29 mouse cellular contexts compared by ENCODE assay signal in genomic region chr2:163761402-163761801, GRCm38 (mm10). TPM values are rescaled to one million over a fixed set of nuclear protein-coding genes. Genes with fewer than 3 reads are reported as not detected.
DNase-seq lines count a peak whose midpoint lies in the region; ATAC-seq and TF ChIP-seq lines count a peak whose summit lies in the region.
"Had no signal": no experiment of that assay in that cellular context is flagged by ENCODE, and none has a peak within 500 bp of the region (broad histone marks: within the 10 kb centered on the region; RNA-seq: fewer than 3 reads in every experiment).

No protein-coding gene starts in this region.

- 86% methylated on average over 7 of the region's 7 CpGs for WGBS in liver, adult 2 months
- 83% methylated on average over 7 of the region's 7 CpGs for WGBS in forebrain, embryonic 13.5 days
- WGBS in stomach, postnatal 0 days = 87% methylated on average over 7 of the region's 7 CpGs

- DNase-seq in liver, adult 2 months (ENCODE audit: extremely low read depth, low read depth, low spot score) = peak; percentile 20
- no peak for DNase-seq in liver
- DNase-seq in stomach, postnatal 0 days (ENCODE audit: low spot score) = no peak
- DNase-seq: adrenal gland, adult 2 months; adrenal gland, postnatal 36 days; B cell, adult 2 months; cerebellum, adult 2 months; cerebellum, postnatal 36 days; embryo, embryonic 11 days; gastrocnemius, postnatal 25 days; heart, postnatal 10 days; layer of hippocampus, postnatal 36 days; left cerebral cortex, postnatal 4 days; midbrain, embryonic 14.5 days; retina, postnatal 1 day; right cerebral cortex, postnatal 14 days; spleen, adult 18-20 months had no signal

- no peak overlapping the region for H3K27ac ChIP-seq in liver, adult 2 months (replicated peaks; ENCODE audit: insufficient read depth, low read depth, low read length)
- no peak overlapping the region for H3K27ac ChIP-seq in forebrain, embryonic 13.5 days
- H3K27ac ChIP-seq in stomach, postnatal 0 days (replicated peaks) = no peak overlapping the region
- H3K27ac ChIP-seq: embryonic facial prominence, embryonic 12.5 days; forebrain, embryonic 15.5 days; heart, embryonic 13.5 days; hindbrain, embryonic 12.5 days; liver, embryonic 15.5 days; lung, embryonic 15.5 days; neural tube, embryonic 15.5 days had no signal

- no peak overlapping the region for H3K4me2 ChIP-seq in forebrain, embryonic 13.5 days
- H3K4me2 ChIP-seq in stomach, postnatal 0 days (replicated peaks; ENCODE audit: low read depth) = no peak overlapping the region
- H3K4me2 ChIP-seq: embryonic facial prominence, embryonic 12.5 days; forebrain, embryonic 15.5 days; heart, embryonic 13.5 days; hindbrain, embryonic 12.5 days; liver, embryonic 15.5 days; lung, embryonic 15.5 days; neural tube, embryonic 15.5 days had no signal

- no peak for TF ChIP-seq EP300 in stomach, postnatal 0 days (optimal IDR thresholded peaks at IDR 0.05)

- no peaks in the 10 kb centered on the region for H3K9me3 ChIP-seq in forebrain, embryonic 13.5 days (replicated peaks)
- H3K9me3 ChIP-seq in stomach, postnatal 0 days (ENCODE audit: control insufficient read depth, low read length) = no peaks in the 10 kb centered on the region
- H3K9me3 ChIP-seq: embryonic facial prominence, embryonic 12.5 days; forebrain, embryonic 15.5 days; heart, embryonic 13.5 days; hindbrain, embryonic 12.5 days; liver, embryonic 15.5 days; lung, embryonic 15.5 days; neural tube, embryonic 15.5 days had no signal

- H3K36me3 ChIP-seq in liver, adult 2 months (ENCODE audit: control insufficient read depth, insufficient read depth, low read length) = no peaks in the 10 kb centered on the region
- H3K36me3 ChIP-seq in forebrain, embryonic 13.5 days (ENCODE audit: poor library complexity, severe bottlenecking) = no peaks in the 10 kb centered on the region
- H3K36me3 ChIP-seq in stomach, postnatal 0 days (ENCODE audit: control insufficient read depth, insufficient read depth, low read length) = no peaks in the 10 kb centered on the region
- H3K36me3 ChIP-seq: embryonic facial prominence, embryonic 12.5 days; forebrain, embryonic 15.5 days; heart, embryonic 13.5 days; hindbrain, embryonic 12.5 days; liver, embryonic 15.5 days; lung, embryonic 15.5 days; neural tube, embryonic 15.5 days had no signal

- no peaks in the 10 kb centered on the region for H3K4me1 ChIP-seq in liver, adult 2 months (ENCODE audit: control insufficient read depth, insufficient read depth, low read length)
- H3K4me1 ChIP-seq in forebrain, embryonic 13.5 days = peaks cover 7% of the 10 kb centered on the region; the same call in 1 of the 2 replicates
- 0 out of 2 replicates have a peak, but pooled peaks cover under 1% of the 10 kb centered on the region for H3K4me1 ChIP-seq in stomach, postnatal 0 days (replicated peaks; ENCODE audit: control insufficient read depth, insufficient read depth)
- H3K4me1 ChIP-seq: embryonic facial prominence, embryonic 12.5 days; forebrain, embryonic 15.5 days; hindbrain, embryonic 12.5 days; liver, embryonic 15.5 days; neural tube, embryonic 15.5 days had no signal

- TF ChIP-seq CTCF in liver, adult 2 months (IDR thresholded peaks at IDR 0.05; ENCODE audit: low read depth, low read length) = no peak
- TF ChIP-seq CTCF in stomach, postnatal 0 days (IDR thresholded peaks at IDR 0.05; ENCODE audit: low read depth) = no peak

- no peak overlapping the region for H3K4me3 ChIP-seq in liver, adult 2 months (ENCODE audit: insufficient read depth, low read depth, low read length)
- no peak overlapping the region for H3K4me3 ChIP-seq in forebrain, embryonic 13.5 days
- H3K4me3 ChIP-seq in stomach, postnatal 0 days (ENCODE audit: low read depth, low read length) = no peak overlapping the region
- H3K4me3 ChIP-seq: embryonic facial prominence, embryonic 12.5 days; forebrain, embryonic 15.5 days; heart, embryonic 13.5 days; hindbrain, embryonic 12.5 days; liver, embryonic 15.5 days; lung, embryonic 15.5 days; neural tube, embryonic 15.5 days had no signal

- ATAC-seq in granulocyte monocyte progenitor cell, adult 5-6 weeks (replicated peaks; ENCODE audit: poor library complexity, severe bottlenecking) = peak; percentile 73
- ATAC-seq in megakaryocyte, adult 5-6 weeks (ENCODE audit: poor library complexity, severe bottlenecking) = peak; percentile 72
- no peak for ATAC-seq in forebrain, embryonic 13.5 days
- no peak for ATAC-seq in stomach, postnatal 0 days (ENCODE audit: low FRiP score, low TSS enrichment)
- ATAC-seq: activated CD4-positive, CD25-positive, alpha-beta regulatory T cell, adult 4 months; forebrain, embryonic 15.5 days; intestine, embryonic 16.5 days had no signal

- H3K27me3 ChIP-seq in liver, adult 2 months (ENCODE audit: control insufficient read depth, insufficient read depth, low read length) = no peaks in the 10 kb centered on the region
- no peaks in the 10 kb centered on the region for H3K27me3 ChIP-seq in forebrain, embryonic 13.5 days
- H3K27me3 ChIP-seq in stomach, postnatal 0 days (ENCODE audit: control insufficient read depth, insufficient read depth, low read length) = no peaks in the 10 kb centered on the region
- H3K27me3 ChIP-seq: embryonic facial prominence, embryonic 12.5 days; forebrain, embryonic 15.5 days; heart, embryonic 13.5 days; hindbrain, embryonic 12.5 days; liver, embryonic 15.5 days; lung, embryonic 15.5 days; neural tube, embryonic 15.5 days had no signal

- no peak overlapping the region for H3K9ac ChIP-seq in liver, adult 2 months (ENCODE audit: low read depth, low read length)
- H3K9ac ChIP-seq in forebrain, embryonic 13.5 days = no peak overlapping the region
- H3K9ac ChIP-seq in stomach, postnatal 0 days (ENCODE audit: low read length) = no peak overlapping the region
- H3K9ac ChIP-seq: forebrain, embryonic 15.5 days; heart, embryonic 13.5 days; hindbrain, embryonic 12.5 days; liver, embryonic 15.5 days; lung, embryonic 15.5 days; neural tube, embryonic 15.5 days had no signal

- no peaks in the 10 kb centered on the region for H3K79me2 ChIP-seq in liver, adult 2 months (ENCODE audit: control insufficient read depth, insufficient read depth, low read length)

- TF ChIP-seq POLR2A in liver, adult 2 months (IDR thresholded peaks at IDR 0.05; ENCODE audit: extremely low read depth, insufficient read depth, low read length) = no peak

RNA-seq across cellular contexts. Expression of gene Ada, which starts 11.4 kb away (rescaled TPM):
- total RNA-seq in liver, adult 2 months (2014; rRNA removed) = 1.9 TPM in 2 replicates
- polyA plus RNA-seq in liver, adult 2 months (2012; rRNA removed) = 0.73 and 0.80 TPM in 2 replicates
- total RNA-seq in granulocyte monocyte progenitor cell, adult 5-6 weeks (2014; fragmentation: Nextera tagmentation) = 14.7 and 22.8 TPM in 2 replicates
- total RNA-seq in granulocyte monocyte progenitor cell, adult 5-6 weeks (2017) = 17.0 and 19.3 TPM in 2 replicates
- total RNA-seq in megakaryocyte, adult 5-6 weeks (2015) = 3.7 and 5.3 TPM in 2 replicates
- 6.1 and 7.6 TPM in 2 replicates for total RNA-seq in megakaryocyte, adult 5-6 weeks (2017)
- polyA plus RNA-seq in forebrain, embryonic 13.5 days (2015; fragmentation: Nextera tagmentation; extraction: Ambion mirVana) = 6.6 and 7.3 TPM in 2 replicates
- polyA plus RNA-seq in stomach, postnatal 0 days (2015; fragmentation: Nextera tagmentation; extraction: Ambion mirVana) = 9.7 and 13.6 TPM in 2 replicates

RNA-seq across cellular contexts. Expression of gene Ccn5, which starts 59.3 kb away (rescaled TPM):
- total RNA-seq in liver, adult 2 months (2014; rRNA removed) = 0.07 and 0.09 TPM in 2 replicates
- polyA plus RNA-seq in liver, adult 2 months (2012; rRNA removed) = 0.21 and 0.23 TPM in 2 replicates
- not detected in 2 replicates for total RNA-seq in granulocyte monocyte progenitor cell, adult 5-6 weeks (2014; fragmentation: Nextera tagmentation)
- not detected in 2 replicates for total RNA-seq in granulocyte monocyte progenitor cell, adult 5-6 weeks (2017)
- 0.27 TPM in 1 of 2 replicates, not detected in the other for total RNA-seq in megakaryocyte, adult 5-6 weeks (2015)
- total RNA-seq in megakaryocyte, adult 5-6 weeks (2017) = 0.59 and 1.5 TPM in 2 replicates
- 0.25 and 0.26 TPM in 2 replicates for polyA plus RNA-seq in forebrain, embryonic 13.5 days (2015; fragmentation: Nextera tagmentation; extraction: Ambion mirVana)
- 0.08 and 0.21 TPM in 2 replicates for polyA plus RNA-seq in stomach, postnatal 0 days (2015; fragmentation: Nextera tagmentation; extraction: Ambion mirVana)
- polyA plus RNA-seq: activated CD4-positive, CD25-positive, alpha-beta regulatory T cell, adult 4 months had no signal

Comparison
In these comparisons a context has a peak if more than half of its experiments do, and no peak if none do; other contexts are left out.
1. ATAC-seq: peak in granulocyte monocyte progenitor cell, adult 5-6 weeks (single experiment) and megakaryocyte, adult 5-6 weeks (single experiment); none in forebrain, embryonic 13.5 days (single experiment) and stomach, postnatal 0 days (single experiment).